Mouse (Mus musculus) embryonic facial prominence, embryonic 12.5 days (tissue): ENCODE measurements around the gene Tbc1d21. TPM values are rescaled to one million over a fixed set of nuclear protein-coding genes. Genes with fewer than 3 reads are reported as not detected.

Source experiments
- ATAC-seq: fragments of 200-750 bp; cut with Nextera tagmentation; 2 replicates; pipeline ENCODE4 v1.8.0; 2017; ENCODE audit not compliant: insufficient number of reproducible peaks, insufficient read depth, low FRiP score, low TSS enrichment
- H3K27ac ChIP-seq: fragments of 300-500 bp; sonication (generic); 2 replicates; pipeline ENCODE4 v1.5.1; 2016; ENCODE audit warnings: mild to moderate bottlenecking
- H3K27me3 ChIP-seq: fragments of 300-500 bp; sonication (generic); 2 replicates; pipeline ENCODE4 v1.6.1; 2016; ENCODE audit warnings: mild to moderate bottlenecking, moderate library complexity
- H3K36me3 ChIP-seq: fragments of 300-500 bp; sonication (generic); 2 replicates; pipeline ENCODE4 v1.6.1; 2016; ENCODE audit warnings: mild to moderate bottlenecking
- H3K4me1 ChIP-seq: fragments of 300-500 bp; sonication (generic); 2 replicates; pipeline ENCODE4 v1.6.1; 2016
- H3K4me2 ChIP-seq: fragments of 300-500 bp; sonication (generic); replicated peaks from 2 replicates; pipeline ENCODE4 v1.6.1; 2016; ENCODE audit warnings: mild to moderate bottlenecking, moderate library complexity
- H3K4me3 ChIP-seq: fragments of 300-500 bp; sonication (generic); 2 replicates; pipeline ENCODE4 v1.5.1; 2016; ENCODE audit warnings: mild to moderate bottlenecking
- H3K9ac ChIP-seq: fragments of 300-500 bp; sonication (generic); 2 replicates; pipeline ENCODE4 v1.6.1; 2016; ENCODE audit warnings: mild to moderate bottlenecking, moderate library complexity
- H3K9me3 ChIP-seq: fragments of 300-500 bp; sonication (generic); 2 replicates; pipeline ENCODE4 v1.6.1; 2016; ENCODE audit warnings: mild to moderate bottlenecking, moderate library complexity
- WGBS: fragments of 180-500 bp; shearing (Covaris S2); methylation state at CpG from one replicate; pipeline ENCODE4 v1.1.7; 2016; 5-methylcytosine and 5-hydroxymethylcytosine counted together
- polyA plus RNA-seq: library from polyadenylated mRNA; unstranded; fragments of >200 nt; fragmentation: Nextera tagmentation; extraction: Ambion mirVana; gene quantifications from 2 replicates; pipeline ENCODE4 v1.2.1, GENCODE M21; 2016

Gene Tbc1d21
- polyA plus RNA-seq, 1 experiment from 2014 or later = not detected

DNA sequence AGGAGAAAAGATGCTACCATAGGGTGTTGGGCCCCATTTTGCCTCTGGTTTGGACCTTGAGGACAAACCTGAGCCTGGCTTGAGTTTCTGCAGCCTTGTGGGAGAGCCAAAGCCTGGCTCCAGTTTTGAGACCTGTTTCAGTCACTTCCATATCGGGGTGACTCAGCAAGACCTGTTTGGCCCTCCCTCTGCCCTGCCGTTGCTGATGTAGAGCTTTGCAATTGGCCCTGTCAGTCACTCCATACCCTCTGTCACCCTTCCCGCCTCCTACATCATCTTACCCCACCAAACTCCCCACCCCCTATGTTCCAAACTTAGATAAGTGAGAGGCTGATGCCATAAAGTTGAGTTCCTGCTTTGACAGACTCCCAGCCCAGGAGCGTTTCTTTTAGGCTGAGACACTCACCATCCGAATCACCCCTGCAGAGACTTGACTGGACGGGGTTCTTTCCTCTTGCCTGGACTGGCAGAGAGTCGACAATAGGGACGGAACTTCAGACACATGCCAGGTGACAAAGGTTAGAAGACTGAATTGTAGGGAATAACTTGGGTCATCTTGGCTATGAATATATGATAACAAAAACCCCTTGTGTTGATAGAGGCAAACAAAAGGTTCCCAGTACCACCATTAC lies 33.5 kb downstream of the Tbc1d21 start:
- H3K27me3 ChIP-seq = no peaks in the 10 kb centered on the region
- H3K9me3 ChIP-seq = no peaks in the 10 kb centered on the region
- H3K4me3 ChIP-seq = no peak overlapping the region
- H3K4me2 ChIP-seq = no peak overlapping the region
- H3K4me1 ChIP-seq = no peaks in the 10 kb centered on the region
- H3K9ac ChIP-seq = no peak overlapping the region
- no peak overlapping the region for H3K27ac ChIP-seq
- no peak for ATAC-seq
- no peaks in the 10 kb centered on the region for H3K36me3 ChIP-seq
- 78% methylated on average over 8 of the region's 8 CpGs for WGBS

DNA sequence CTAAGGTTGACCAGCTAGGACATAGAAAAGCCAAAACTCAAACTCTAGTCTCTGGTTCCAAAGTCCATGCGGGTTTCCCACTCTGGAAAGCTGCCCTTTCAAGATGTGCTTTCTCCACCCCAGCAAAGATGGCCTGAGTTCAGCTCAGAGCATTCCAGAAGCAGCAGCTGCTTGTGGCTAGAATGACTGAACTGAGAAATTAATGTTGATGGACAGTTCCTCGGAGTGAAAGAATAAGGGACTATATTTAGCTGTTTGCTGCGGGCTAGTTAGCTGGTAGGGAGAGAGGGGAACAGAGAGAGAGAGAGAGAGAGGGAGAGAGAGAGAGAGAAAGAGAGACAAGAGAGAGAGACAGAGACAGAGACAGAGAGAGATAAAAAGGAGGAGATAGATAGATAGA lies 39.0 kb downstream of the Tbc1d21 start:
- no peak overlapping the region for H3K27ac ChIP-seq
- ATAC-seq = no peak
- H3K27me3 ChIP-seq = no peaks in the 10 kb centered on the region
- H3K36me3 ChIP-seq = no peaks in the 10 kb centered on the region
- peaks cover 10% of the 10 kb centered on the region for H3K4me1 ChIP-seq
- 55% methylated on average over 3 of the region's 3 CpGs for WGBS
- H3K9ac ChIP-seq = no peak overlapping the region
- no peaks in the 10 kb centered on the region for H3K9me3 ChIP-seq
- no peak overlapping the region for H3K4me3 ChIP-seq
- no peak overlapping the region for H3K4me2 ChIP-seq

DNA sequence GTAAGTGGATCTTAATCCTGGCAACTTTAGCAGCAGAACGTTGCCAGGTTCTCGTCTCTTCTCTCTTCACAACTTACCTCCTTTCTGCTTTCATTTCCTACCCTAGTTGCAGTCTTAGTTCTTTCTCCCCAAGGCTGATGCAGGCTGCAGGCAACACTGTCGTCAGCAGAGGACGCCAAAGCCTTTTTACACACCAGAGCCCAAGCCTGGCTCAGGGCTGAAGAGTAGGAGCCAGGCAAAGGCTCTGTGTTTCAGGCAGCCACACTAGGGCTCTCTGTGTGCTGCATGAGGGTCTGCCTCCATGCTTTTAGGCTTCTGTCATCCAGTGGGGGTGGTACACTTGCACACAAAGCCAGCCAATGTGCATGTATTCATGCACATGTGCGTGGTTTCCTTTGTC lies 40.0 kb downstream of the Tbc1d21 start:
- Histone ChIP-seq H3K27ac (no peak overlapping the region), H3K9me3 (no peaks in the 10 kb centered on the region), H3K4me1 (peaks cover 13% of the 10 kb centered on the region), H3K36me3 (no peaks in the 10 kb centered on the region), H3K4me2 (no peak overlapping the region), H3K4me3 (no peak overlapping the region), H3K27me3 (no peaks in the 10 kb centered on the region), H3K9ac (no peak overlapping the region)
- no peak for ATAC-seq
- WGBS = 32% methylated on average over 5 of the region's 5 CpGs

DNA sequence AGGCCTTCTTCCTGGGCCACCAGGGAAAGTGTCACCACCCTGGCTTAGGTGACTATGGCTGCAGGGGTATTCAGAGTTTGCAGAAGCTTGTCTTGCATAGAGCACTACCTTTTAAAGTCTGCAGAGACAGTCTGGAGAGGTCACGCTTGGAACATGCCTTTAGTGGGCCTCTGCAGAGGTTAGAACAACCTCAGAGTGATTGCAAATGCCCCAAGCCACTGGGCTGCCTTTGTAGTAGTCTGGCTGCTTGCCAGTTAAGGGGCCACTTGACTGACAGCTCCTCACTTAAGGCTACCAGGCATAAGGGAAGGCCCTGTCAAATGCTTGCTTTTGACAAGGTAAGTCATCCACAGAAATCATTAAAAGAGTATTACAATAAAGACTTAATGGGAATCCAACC lies 42.9 kb downstream of the Tbc1d21 start:
- H3K27ac ChIP-seq = no peak overlapping the region
- H3K9ac ChIP-seq = no peak overlapping the region
- no peaks in the 10 kb centered on the region for H3K36me3 ChIP-seq
- no peak overlapping the region for H3K4me3 ChIP-seq
- no peak for ATAC-seq
- H3K4me2 ChIP-seq = no peak overlapping the region
- WGBS = 39% methylated on average over 1 of the region's 1 CpGs
- H3K4me1 ChIP-seq = peaks cover 18% of the 10 kb centered on the region
- H3K9me3 ChIP-seq = no peaks in the 10 kb centered on the region
- H3K27me3 ChIP-seq = no peaks in the 10 kb centered on the region

DNA sequence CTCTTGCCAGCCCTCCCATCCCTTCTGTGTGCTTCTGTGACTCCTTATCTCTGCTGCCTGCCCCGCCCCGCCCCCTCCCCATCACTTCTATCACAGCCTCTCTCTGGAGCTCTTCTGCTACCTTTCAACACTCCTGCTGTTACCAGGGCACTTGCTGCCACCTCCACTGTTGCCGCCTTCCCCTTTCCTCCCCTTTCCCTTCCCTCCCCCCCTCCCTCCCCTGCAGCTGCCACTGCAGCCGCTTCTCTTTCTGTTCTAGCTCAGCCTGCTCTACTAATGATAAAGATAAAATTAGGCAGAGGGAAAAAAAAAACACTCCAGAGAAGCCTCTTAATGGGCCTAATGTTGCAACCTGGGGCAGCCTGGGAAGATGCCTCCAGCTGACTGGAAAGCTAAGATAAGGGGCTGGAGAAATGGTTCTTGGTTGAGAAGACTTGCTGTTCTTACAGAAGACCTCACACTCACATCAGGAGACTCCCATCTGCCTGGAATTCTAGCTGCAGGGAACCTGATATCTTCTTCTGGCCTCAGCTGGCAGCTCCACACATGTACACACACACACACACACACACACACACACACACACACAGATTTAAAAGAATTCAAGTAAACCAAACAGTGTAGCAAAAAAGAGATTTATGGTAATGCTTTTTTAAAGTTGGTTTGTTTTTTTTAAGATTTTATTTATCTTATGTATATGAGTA lies 43.6 kb downstream of the Tbc1d21 start:
- no peak for ATAC-seq
- peak overlapping the region; percentile 50; the same call in 1 of the 2 replicates for H3K27ac ChIP-seq
- H3K9ac ChIP-seq = no peak overlapping the region
- no peaks in the 10 kb centered on the region for H3K9me3 ChIP-seq
- H3K36me3 ChIP-seq = no peaks in the 10 kb centered on the region
- WGBS = 23% methylated on average over 4 of the region's 4 CpGs
- H3K27me3 ChIP-seq = no peaks in the 10 kb centered on the region
- peaks cover 18% of the 10 kb centered on the region for H3K4me1 ChIP-seq
- no peak overlapping the region for H3K4me3 ChIP-seq
- H3K4me2 ChIP-seq = no peak overlapping the region

DNA sequence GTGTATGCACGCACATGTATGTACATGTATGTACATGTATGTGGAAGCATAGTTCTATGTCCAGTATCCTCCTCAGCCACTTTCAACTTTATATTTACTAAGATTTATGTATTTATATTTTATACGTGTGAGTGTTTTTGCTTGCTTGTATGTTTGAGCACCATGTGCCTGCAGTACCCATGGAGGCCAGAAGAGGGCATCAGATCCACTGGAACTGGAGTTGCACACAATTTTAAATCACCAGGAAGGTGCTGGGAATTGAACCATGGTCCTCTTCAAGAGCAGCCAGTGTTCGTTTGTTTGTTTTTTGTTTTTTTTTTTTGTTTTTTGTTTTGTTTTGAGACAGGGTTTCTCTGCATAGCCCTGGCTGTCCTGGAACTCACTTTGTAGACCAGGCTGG lies 48.6 kb downstream of the Tbc1d21 start:
- Histone ChIP-seq H3K4me1 (peaks cover 22% of the 10 kb centered on the region), H3K27ac (no peak overlapping the region), H3K4me3 (no peak overlapping the region), H3K9me3 (no peaks in the 10 kb centered on the region), H3K36me3 (no peaks in the 10 kb centered on the region), H3K27me3 (no peaks in the 10 kb centered on the region), H3K4me2 (no peak overlapping the region), H3K9ac (no peak overlapping the region)
- no peak for ATAC-seq
- WGBS = 95% methylated on average over 3 of the region's 3 CpGs

DNA sequence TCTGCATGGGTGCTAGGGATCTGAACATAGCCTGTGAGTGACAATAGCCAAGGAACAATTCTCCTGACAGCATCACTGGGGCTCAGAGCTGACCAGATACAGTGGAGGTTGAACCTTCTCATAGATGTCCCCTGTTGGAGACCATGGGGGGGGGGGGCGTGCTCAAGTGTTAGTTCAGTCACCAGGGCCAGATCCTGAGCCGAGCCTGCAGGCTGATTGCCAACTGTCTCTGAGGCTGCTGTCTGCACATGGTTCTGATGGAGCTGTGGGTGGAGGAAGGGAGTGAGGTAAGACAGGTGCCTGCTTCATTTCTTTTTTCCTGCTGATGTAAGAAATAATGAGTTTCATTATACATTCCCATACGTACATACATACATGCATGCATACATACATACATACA lies 51.9 kb downstream of the Tbc1d21 start:
- Histone ChIP-seq H3K36me3 (no peaks in the 10 kb centered on the region), H3K27me3 (no peaks in the 10 kb centered on the region)
- 66% methylated on average over 3 of the region's 3 CpGs for WGBS

DNA sequence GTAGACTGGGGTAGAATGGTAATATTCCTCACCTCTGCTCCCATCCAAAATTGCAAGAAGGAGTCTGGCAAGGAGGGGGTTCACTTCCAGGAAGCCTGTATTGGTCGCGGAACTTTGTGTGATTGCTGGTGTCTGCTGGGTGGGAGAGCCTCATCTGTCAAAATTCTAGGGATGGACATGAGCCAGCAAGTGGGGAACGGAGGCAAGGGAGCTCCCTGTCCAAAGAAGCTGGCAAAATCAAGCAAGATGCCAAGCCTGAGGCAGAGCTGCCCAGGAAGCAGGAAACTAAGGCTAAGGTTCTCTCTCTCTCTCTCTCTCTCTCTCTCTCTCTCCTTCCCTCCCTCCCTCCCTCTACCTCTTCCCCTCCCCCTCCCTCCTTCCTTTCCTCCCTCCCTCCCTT lies 52.9 kb downstream of the Tbc1d21 start:
- H3K9me3 ChIP-seq = no peaks in the 10 kb centered on the region
- H3K4me2 ChIP-seq = no peak overlapping the region
- peaks cover 44% of the 10 kb centered on the region for H3K4me1 ChIP-seq
- no peaks in the 10 kb centered on the region for H3K36me3 ChIP-seq
- no peak overlapping the region for H3K9ac ChIP-seq
- 75% methylated on average over 3 of the region's 3 CpGs for WGBS
- ATAC-seq = no peak
- H3K27ac ChIP-seq = no peak overlapping the region
- no peak overlapping the region for H3K4me3 ChIP-seq
- no peaks in the 10 kb centered on the region; the same call in 1 of the 2 replicates for H3K27me3 ChIP-seq

More for the DNA sequence above, 51.9 kb downstream of the Tbc1d21 start:
- no peak overlapping the region for H3K27ac ChIP-seq
- ATAC-seq = no peak
- H3K9ac ChIP-seq = no peak overlapping the region
- peaks cover 35% of the 10 kb centered on the region for H3K4me1 ChIP-seq
- no peak overlapping the region for H3K4me2 ChIP-seq
- no peaks in the 10 kb centered on the region for H3K9me3 ChIP-seq
- H3K4me3 ChIP-seq = no peak overlapping the region

DNA sequence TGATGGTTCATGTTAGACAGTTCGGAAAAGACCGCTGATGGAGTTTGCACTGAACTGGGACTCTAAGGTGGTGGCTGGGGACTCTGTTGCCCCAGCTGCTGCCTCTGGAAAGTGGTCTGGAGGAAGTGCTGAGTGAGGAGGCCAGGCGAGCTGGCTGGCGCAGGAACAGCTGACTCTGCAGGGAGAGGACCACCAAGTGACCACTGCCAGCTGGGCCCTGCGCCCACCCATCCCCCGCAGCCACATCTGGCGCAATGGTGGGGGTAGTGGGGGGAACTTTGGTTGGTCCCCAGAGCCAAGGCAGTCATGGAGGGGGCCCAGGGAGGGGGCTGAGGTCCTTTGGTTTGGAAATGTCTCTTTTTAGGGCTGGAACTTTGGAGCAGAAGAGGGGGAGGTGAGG lies 53.5 kb downstream of the Tbc1d21 start:
- Histone ChIP-seq H3K27ac (no peak overlapping the region), H3K4me2 (no peak overlapping the region)

DNA sequence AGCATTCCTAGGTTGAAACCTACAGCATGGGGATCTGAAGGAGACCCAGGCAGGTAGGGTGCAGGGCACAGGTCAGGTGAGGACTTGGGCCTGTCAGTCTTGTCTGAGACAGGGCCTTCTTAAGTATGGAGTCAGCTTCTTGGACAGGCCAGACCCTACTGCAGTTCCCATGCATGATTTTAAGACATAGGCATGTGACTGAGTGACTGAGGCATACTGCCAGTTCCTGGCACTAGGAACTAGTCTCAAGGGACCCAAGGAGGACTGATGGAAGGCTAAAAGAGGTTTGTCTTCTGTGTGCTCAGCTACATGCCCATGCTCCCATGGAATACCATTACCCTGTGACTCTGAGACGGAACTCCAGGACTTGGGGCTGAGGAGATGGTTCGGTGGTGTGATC lies 54.4 kb downstream of the Tbc1d21 start:
- Histone ChIP-seq H3K4me1 (peaks cover 52% of the 10 kb centered on the region), H3K36me3 (no peaks in the 10 kb centered on the region), H3K27ac (peak overlapping the region; percentile 89), H3K4me3 (no peak overlapping the region), H3K9me3 (no peaks in the 10 kb centered on the region), H3K9ac (no peak overlapping the region), H3K27me3 (peaks cover 11% of the 10 kb centered on the region), H3K4me2 (no peak overlapping the region)
- ATAC-seq = no peak
- WGBS = 90% methylated on average over 2 of the region's 2 CpGs

More for the DNA sequence above, 53.5 kb downstream of the Tbc1d21 start:
- WGBS = 57% methylated on average over 7 of the region's 7 CpGs
- Histone ChIP-seq H3K9ac (no peak overlapping the region), H3K4me3 (no peak overlapping the region), H3K4me1 (peaks cover 50% of the 10 kb centered on the region), H3K36me3 (no peaks in the 10 kb centered on the region), H3K27me3 (peaks cover 3% of the 10 kb centered on the region; the same call in 1 of the 2 replicates), H3K9me3 (no peaks in the 10 kb centered on the region)
- ATAC-seq = no peak

DNA sequence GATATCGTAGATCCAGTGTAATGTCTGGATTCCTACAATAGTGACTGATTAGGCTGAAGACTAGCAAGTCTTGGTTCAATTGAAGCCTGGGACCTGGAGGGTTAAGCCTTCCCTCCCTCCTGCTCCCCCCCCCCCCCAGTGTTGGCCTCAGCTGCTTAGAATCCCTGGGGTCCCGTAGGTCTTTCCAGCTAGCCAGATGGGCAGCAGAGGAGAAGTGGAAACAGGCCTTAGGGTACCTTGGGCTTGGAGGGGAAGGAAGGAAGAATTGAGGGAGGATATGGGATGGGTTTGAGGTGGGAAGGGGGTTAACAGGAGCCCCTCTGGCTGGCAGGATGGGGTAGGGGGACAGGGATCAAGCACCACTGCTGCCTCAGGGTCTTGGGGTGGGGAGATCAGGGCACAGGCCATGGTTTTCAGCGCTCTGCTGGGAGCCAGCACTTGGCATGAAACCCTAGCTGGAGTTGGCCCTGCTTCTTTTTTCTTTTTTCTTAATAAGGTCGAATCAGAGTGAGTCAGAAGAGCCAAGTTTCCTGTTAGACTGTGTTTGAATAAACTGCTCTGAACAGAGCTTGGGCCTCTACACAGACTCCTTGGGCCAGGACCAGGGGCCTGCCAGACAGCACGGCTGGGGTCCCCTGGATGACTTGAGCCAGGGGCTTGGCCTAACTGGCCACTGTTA lies 55.4 kb downstream of the Tbc1d21 start:
- Histone ChIP-seq H3K9ac (no peak overlapping the region), H3K27me3 (peaks cover 11% of the 10 kb centered on the region)

DNA sequence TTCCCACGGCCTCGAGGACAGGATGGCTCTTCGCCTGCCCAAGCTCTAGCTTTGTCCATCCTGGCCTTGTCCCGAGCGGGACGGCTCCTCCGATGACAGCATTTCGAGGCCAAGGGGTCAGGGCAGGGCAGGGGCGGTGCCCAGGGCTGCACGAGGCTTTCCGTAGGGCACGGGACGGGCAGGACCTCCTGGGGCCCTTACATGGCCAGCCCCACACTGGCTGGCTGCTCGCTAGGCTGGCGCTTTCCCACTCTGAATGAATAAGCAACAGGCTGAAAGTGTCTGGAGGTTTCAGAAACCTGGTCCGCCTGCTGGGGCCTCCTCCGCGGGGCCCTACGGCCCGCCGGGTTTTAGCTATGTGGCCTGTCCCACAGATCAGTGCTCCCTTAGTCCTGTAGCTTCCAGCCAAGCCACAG lies 57.3 kb downstream of the Tbc1d21 start, which contains the start of gene Loxl1:
Gene Loxl1 (minus strand): TSS at position 243 of the 416 bp plus-strand sequence.
- H3K4me1 ChIP-seq = peaks cover 72% of the 10 kb centered on the region
- ATAC-seq = 0 out of 2 replicates have a peak, but pooled peaks have one; percentile 36

More for the DNA sequence above, 55.4 kb downstream of the Tbc1d21 start:
- Histone ChIP-seq H3K4me3 (no peak overlapping the region), H3K36me3 (no peaks in the 10 kb centered on the region), H3K4me2 (no peak overlapping the region), H3K4me1 (peaks cover 59% of the 10 kb centered on the region), H3K27ac (peak overlapping the region; percentile 89), H3K9me3 (no peaks in the 10 kb centered on the region)
- WGBS = 25% methylated on average over 5 of the region's 5 CpGs
- ATAC-seq = no peak

More for the DNA sequence above, 57.3 kb downstream of the Tbc1d21 start, which contains the start of gene Loxl1:
- no peaks in the 10 kb centered on the region for H3K36me3 ChIP-seq
- H3K27ac ChIP-seq = peak within 1 kb of the TSS; percentile 83
- peak within 1 kb of the TSS; percentile 52 for H3K9ac ChIP-seq
- peak within 1 kb of the TSS; percentile 53 for H3K4me3 ChIP-seq
- H3K27me3 ChIP-seq = peaks cover 11% of the 10 kb centered on the region
- peak within 1 kb of the TSS; percentile 88 for H3K4me2 ChIP-seq
- under 1% methylated on average over 21 of the region's 21 CpGs for WGBS
- H3K9me3 ChIP-seq = no peaks in the 10 kb centered on the region
